Mouse (Mus musculus): ENCODE measurements at regions not wholly inside any gene's neighbourhood (a gene's known extent, or its start where the extent isn't known, plus 50 kb on each side); places are given as distances from the start of the nearest gene placed in this dataset.
A peak's percentile ranks its signal among the peaks of the same experiment; 100 is the strongest.

DNA sequence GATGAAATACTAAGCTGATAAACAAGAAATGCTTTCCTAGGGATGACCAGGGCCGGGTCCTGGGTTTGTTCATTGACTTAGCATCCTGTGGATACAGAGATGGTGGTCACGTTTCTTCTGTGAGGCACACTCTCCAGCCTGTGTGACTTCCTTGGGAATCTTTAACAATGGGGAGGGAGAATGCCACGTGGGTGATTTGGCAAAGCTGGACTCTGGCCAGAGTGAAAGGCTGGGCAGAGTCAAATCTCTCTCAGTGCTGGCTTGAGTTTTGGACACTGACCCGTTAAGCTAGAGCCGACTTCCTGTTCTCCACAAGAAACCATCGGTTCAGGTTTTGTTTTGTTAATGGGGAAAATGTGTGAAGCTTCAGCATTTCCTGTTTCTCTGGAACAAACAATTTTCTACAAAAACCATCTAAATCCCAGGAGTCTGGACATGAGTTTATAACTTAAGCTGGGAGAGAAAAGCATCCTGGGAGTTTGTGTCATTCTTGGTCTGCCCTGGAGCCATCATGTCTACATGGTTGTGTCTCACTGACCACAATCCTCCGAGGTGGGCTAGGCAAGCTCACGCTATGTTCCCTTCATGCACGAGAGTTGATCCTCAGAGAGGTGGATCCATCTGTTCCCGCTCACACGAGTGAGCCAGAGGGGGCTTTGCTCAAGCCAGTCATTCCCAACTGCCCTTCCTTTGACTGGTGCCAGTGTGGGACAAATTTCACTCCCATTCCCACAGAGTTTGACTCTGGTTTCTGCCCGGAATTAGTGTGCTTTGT, 190.0 kb downstream of the Pten start:
- H3K9me3 ChIP-seq: no peaks in the 10 kb centered on the region
- no peaks in the 10 kb centered on the region for H3K4me1 ChIP-seq
- no peak overlapping the region for H3K4me2 ChIP-seq
- H3K9ac ChIP-seq: no peak overlapping the region
- H3K27ac ChIP-seq: no peak overlapping the region
- H3K27me3 ChIP-seq: no peaks in the 10 kb centered on the region
- H3K4me3 ChIP-seq (replicated peaks): no peak overlapping the region
- whole genome bisulfite sequencing: 82% methylated on average over 12 of the region's 12 CpGs
- ATAC-seq (ENCODE audit: low FRiP score): no peak
- H3K36me3 ChIP-seq (replicated peaks): no peaks in the 10 kb centered on the region

DNA sequence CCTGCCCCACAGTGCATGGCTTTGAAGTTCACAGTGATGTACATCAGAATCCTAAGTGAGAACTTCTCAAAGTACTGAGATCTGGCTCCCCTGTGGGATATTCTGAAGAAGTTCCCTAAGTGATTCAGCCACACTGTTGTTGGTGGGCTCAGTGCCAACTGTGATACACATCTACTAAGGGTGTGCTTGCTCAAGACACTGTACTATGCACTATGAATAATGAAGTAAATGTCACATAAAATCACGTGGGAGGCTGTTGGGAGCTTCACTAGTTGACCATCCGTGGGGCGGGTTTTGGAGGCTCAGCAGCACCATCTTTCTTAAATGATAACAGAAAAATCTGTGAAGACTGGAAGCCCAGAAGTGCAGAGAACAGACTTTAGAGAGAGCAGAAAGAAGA, 193.0 kb downstream of the Pten start:
- H3K4me3 ChIP-seq (replicated peaks): no peak overlapping the region
- no peak for ATAC-seq (ENCODE audit: low FRiP score)
- H3K27me3 ChIP-seq: no peaks in the 10 kb centered on the region
- peaks cover 5% of the 10 kb centered on the region; the same call in 1 of the 2 replicates for H3K4me1 ChIP-seq
- H3K9ac ChIP-seq: no peak overlapping the region
- no peak overlapping the region for H3K27ac ChIP-seq
- 86% methylated on average over 3 of the region's 3 CpGs for WGBS
- H3K4me2 ChIP-seq: no peak overlapping the region
- H3K36me3 ChIP-seq (replicated peaks): no peaks in the 10 kb centered on the region
- no peaks in the 10 kb centered on the region for H3K9me3 ChIP-seq

DNA sequence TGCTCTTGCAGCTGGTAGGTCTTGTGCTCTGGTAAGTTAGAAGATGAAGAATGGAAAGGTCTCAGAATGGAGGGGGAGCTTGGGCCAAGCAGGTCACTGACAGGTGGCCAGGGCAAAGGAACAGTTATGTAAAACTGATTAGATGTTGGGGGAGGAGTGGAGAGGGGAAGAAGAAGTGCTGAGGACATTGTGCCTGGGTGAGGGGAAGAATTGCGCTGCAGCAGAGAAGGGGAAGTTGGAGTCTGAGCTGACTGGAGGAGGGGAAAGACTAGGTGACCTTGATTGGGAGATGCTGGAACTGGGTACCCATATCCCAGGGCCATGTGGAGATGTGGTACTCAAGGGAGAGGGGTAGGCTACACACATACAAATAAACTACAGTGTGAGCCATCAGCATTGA, 193.5 kb downstream of the Pten start:
- H3K4me2 ChIP-seq: no peak overlapping the region

DNA sequence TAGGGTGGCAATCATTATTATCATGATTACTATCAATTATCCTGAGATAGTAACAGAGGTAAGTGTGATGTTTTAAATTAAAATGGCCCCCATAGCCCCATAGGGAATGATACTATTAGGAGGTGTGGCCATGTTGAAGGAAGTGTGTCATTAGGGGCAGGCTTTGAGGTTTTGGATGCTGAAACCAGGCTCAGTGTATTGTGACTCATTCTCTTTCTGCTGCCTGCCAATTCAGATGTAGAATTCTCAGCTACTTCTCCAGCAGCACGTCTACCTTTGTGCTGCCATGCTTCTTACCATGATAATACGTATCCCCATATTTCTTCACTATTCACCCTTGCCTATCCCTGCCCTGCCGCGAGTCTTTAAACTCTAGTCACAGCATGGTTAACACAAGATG, 195.1 kb downstream of the Pten start:
- WGBS: 84% methylated on average over 4 of the region's 4 CpGs
- Histone ChIP-seq H3K36me3 (replicated peaks) (no peaks in the 10 kb centered on the region), H3K9ac (no peak overlapping the region), H3K4me2 (no peak overlapping the region), H3K27ac (no peak overlapping the region), H3K4me3 (replicated peaks) (no peak overlapping the region), H3K9me3 (no peaks in the 10 kb centered on the region), H3K4me1 (peaks cover 23% of the 10 kb centered on the region), H3K27me3 (no peaks in the 10 kb centered on the region)
- ATAC-seq (ENCODE audit: low FRiP score): no peak

More for the DNA sequence above, 193.5 kb downstream of the Pten start:
- Histone ChIP-seq H3K9me3 (no peaks in the 10 kb centered on the region), H3K4me1 (peaks cover 7% of the 10 kb centered on the region), H3K27me3 (no peaks in the 10 kb centered on the region), H3K9ac (no peak overlapping the region), H3K36me3 (replicated peaks) (no peaks in the 10 kb centered on the region), H3K4me3 (replicated peaks) (no peak overlapping the region), H3K27ac (no peak overlapping the region)
- WGBS: 59% methylated on average over 1 of the region's 1 CpGs
- no peak for ATAC-seq (ENCODE audit: low FRiP score)

DNA sequence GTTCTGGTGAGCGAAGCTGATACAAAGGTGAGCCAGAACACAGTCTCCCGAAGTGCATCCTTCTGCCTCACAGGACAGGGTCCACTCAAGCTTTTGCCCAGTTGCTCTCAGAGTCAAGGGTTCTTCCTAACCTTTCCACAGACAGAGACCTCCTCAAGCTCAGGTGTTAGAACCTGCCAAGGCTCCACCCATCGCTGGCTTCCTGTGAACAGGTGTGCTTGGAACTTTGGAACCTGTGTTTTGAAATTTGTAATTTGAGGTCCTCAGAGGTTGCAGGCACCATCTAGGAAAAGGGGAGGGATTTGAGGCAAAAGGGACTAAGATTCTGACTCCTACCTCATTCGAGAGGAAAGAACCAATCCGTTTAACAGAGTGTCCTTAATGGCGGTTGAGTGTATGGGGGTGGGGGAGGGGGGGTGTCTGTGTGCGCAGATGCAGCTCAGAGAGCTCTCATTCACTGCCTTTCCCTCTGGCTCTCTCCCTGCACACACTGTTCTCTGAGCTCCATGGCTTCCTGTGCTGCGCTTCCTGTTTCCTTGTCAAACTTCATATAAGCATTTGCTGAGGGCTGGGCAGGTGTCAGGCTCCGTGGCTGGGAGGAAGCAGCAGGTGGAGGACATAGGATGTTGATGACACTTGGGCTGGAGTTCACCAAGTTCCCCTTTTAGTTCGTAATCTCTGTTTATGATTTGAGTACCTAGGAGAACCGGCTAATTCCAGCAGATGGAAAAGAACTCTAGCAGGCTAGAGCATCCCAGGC, 195.8 kb downstream of the Pten start:
- no peaks in the 10 kb centered on the region for H3K9me3 ChIP-seq
- H3K36me3 ChIP-seq (replicated peaks): no peaks in the 10 kb centered on the region
- H3K9ac ChIP-seq: no peak overlapping the region
- no peak overlapping the region for H3K4me2 ChIP-seq
- H3K4me3 ChIP-seq (replicated peaks): no peak overlapping the region
- H3K4me1 ChIP-seq: peaks cover 24% of the 10 kb centered on the region
- H3K27me3 ChIP-seq: no peaks in the 10 kb centered on the region
- ATAC-seq (ENCODE audit: low FRiP score): no peak
- 87% methylated on average over 11 of the region's 11 CpGs for WGBS
- no peak overlapping the region for H3K27ac ChIP-seq

DNA sequence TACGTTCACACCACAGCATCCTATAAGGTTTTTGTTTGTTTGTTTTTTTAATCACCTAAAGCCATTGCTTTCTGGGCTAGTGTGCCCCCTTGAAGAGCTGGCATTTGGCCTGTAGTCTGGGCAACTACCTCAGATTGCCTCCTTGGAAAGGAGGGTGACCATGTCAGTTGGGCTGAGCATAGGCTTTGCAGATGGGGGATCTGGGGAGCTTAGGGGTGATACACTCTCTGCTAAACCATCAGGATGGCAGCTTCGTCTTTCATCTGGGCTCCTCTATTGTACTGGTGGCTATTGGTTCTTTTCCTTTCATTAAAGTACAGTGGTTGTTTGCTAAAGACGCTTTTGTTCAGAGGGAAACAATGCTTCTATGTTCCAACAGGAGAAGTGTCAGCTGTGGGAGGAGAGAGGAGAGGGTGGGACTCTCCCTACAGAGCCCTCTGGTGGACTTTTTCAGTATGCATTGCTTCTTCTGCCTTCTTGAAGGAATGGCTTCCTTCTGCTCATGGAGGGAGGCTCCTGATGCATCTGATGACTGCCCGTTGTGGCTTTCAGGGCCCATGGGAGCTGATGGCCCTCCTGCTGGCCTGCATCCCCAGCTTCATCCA, 196.8 kb downstream of the Pten start:
- no peak overlapping the region for H3K9ac ChIP-seq
- no peaks in the 10 kb centered on the region for H3K9me3 ChIP-seq
- H3K27ac ChIP-seq: no peak overlapping the region
- H3K4me2 ChIP-seq: no peak overlapping the region
- ATAC-seq (ENCODE audit: low FRiP score): no peak
- no peaks in the 10 kb centered on the region for H3K27me3 ChIP-seq
- WGBS: 41% methylated on average over 4 of the region's 4 CpGs
- no peaks in the 10 kb centered on the region for H3K36me3 ChIP-seq (replicated peaks)
- H3K4me1 ChIP-seq: peaks cover 24% of the 10 kb centered on the region
- no peak overlapping the region for H3K4me3 ChIP-seq (replicated peaks)

DNA sequence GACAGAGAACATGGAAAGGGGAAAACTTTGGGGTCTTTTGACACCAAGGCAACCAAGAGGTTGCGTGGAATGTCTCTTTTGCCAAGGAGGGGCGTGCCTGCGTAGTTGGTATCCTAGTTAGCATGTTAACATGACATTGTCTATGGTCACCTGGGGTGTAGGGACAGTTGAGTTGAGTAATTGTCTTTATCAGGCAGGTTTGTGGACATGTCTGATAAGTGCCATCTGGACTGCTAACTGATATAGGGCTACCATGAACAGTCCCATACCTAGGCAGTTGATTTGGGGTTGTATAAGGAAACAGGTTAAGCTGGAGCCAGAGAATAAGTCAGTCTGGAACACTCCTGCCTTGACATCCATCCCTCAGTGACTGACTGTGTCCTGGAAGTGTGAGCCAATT, 197.6 kb downstream of the Pten start:
- H3K9ac ChIP-seq: no peak overlapping the region
- peaks cover 24% of the 10 kb centered on the region for H3K4me1 ChIP-seq
- no peaks in the 10 kb centered on the region for H3K36me3 ChIP-seq (replicated peaks)
- H3K27ac ChIP-seq: no peak overlapping the region
- 96% methylated on average over 3 of the region's 3 CpGs for WGBS
- no peak for ATAC-seq (ENCODE audit: low FRiP score)
- H3K9me3 ChIP-seq: no peaks in the 10 kb centered on the region
- H3K4me2 ChIP-seq: no peak overlapping the region
- H3K27me3 ChIP-seq: no peaks in the 10 kb centered on the region
- H3K4me3 ChIP-seq (replicated peaks): no peak overlapping the region

DNA sequence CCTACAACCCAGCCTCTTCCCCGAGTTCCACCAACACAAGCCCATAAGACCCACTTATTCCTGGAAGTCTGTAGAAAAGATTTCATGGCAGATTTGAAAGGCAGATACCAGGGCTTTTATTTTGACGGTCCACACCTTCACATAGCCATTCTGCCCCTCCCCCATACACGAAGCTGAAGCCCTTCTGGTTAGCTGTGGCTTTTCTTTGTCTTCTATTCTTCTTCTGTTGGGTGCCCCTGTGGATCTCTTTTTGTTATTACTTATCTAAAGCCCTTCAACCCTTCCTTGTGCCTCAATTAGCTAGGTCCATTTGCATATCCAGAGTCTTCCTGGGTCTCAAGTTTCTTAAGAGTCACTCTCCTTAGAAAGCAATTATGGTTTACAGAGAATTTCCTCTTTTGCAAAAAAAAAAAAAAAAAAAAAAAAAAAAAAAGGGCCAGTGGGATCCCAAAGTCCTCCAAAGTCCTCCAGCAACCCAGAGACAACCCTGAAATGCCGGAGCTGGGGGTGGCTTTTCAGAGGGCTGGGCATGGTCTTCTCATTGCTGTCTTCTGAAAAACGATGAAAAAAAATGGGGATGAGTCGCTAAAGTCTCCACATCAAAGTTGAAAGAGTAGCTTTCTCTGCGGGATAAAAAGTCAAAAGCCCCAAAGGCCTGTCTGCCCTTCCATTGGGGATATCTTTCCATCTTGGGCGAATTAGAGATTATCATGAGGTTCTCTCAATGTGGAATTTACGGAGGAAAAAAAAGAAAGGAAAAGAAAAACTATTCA, 199.0 kb downstream of the Pten start:
- no peaks in the 10 kb centered on the region for H3K36me3 ChIP-seq (replicated peaks)
- WGBS: under 1% methylated on average over 9 of the region's 9 CpGs
- ATAC-seq (ENCODE audit: low FRiP score): no peak
- no peak overlapping the region for H3K9ac ChIP-seq
- H3K4me3 ChIP-seq (replicated peaks): peak overlapping the region; percentile 4
- no peak overlapping the region for H3K27ac ChIP-seq
- H3K9me3 ChIP-seq: no peaks in the 10 kb centered on the region
- H3K4me1 ChIP-seq: peaks cover 24% of the 10 kb centered on the region
- H3K4me2 ChIP-seq: peak overlapping the region; percentile 43
- no peaks in the 10 kb centered on the region for H3K27me3 ChIP-seq

DNA sequence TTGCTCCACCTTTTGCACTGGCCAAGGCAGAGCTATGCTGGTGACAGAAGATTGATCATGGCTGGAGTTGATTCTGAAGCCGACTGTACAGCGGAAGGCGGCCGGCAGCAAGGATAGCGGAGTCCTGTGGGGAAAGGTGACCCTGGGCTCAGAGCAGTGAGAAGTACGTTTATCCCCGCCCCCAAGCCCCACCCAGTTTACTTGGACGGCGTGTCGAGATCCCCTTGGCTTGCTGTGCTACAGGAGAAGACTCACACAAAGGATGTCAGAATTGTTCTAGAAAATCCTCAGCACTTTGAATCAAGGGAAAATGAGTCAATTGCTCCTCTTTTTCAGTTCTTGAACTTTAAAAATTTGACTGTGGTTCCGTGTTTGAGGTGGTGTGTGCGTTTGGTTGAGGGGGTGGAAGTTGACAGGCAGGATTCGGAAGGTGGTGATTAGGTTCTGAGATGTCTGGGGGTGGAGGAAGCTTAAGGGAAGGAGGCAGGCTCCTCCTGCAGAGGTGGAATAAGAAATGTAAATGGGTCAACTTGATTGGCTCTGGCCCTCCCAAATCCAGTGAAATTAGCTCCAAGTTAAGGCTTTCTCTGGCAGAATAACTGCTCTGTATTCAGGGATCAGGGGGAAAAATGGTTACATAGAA, 199.7 kb downstream of the Pten start:
- Histone ChIP-seq H3K9ac (no peak overlapping the region), H3K27ac (no peak overlapping the region), H3K27me3 (no peaks in the 10 kb centered on the region), H3K4me2 (peak overlapping the region; percentile 43), H3K4me3 (replicated peaks) (peak overlapping the region; percentile 4), H3K9me3 (no peaks in the 10 kb centered on the region), H3K4me1 (peaks cover 24% of the 10 kb centered on the region), H3K36me3 (replicated peaks) (no peaks in the 10 kb centered on the region)
- no peak for ATAC-seq (ENCODE audit: low FRiP score)
- 3% methylated on average over 13 of the region's 13 CpGs for WGBS

DNA sequence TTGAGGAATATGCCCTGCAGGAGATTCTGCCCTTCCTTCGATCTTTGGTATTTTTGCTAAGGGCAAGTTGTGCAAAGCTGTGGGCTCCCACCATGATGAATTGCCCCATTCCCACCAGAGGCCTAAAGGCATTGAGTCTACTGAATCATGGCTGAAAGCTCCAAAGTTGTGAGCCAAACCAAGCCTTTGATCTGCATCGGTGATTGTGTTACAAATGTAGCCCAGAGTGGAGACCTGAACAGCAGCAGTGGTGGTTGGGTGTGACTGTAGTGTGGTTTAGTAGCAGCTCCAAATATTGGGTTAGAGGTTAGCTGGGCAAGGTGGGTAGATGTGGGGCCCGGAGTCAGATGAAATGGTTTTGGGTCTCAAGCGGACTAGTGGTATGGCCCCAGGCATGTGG, 201.0 kb downstream of the Pten start:
- 95% methylated on average over 4 of the region's 4 CpGs for WGBS
- no peak for ATAC-seq (ENCODE audit: low FRiP score)

DNA sequence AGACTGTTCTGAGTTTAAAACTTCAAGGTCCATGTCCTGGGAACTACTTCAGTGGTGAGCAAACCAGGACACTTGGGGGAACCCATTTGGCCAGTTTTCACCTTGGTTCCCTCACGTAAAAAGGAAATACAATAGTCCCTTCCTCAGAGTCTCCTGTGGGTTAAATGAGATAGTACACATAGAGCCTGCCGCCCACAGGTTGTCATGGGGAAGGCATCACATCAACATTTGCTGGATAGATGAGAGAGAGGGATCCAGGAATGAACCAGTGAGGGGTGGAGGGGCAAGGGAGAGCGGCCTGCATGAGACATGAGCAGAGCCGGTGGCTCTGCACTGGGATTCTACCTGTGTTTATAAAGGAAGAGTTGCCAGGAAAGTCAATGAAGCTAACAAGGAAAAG, 201.5 kb downstream of the Pten start:
- Histone ChIP-seq H3K9ac (no peak overlapping the region), H3K9me3 (no peaks in the 10 kb centered on the region), H3K4me1 (peaks cover 24% of the 10 kb centered on the region), H3K27ac (no peak overlapping the region), H3K27me3 (no peaks in the 10 kb centered on the region), H3K4me2 (no peak overlapping the region), H3K4me3 (replicated peaks) (no peak overlapping the region), H3K36me3 (replicated peaks) (no peaks in the 10 kb centered on the region)
- no peak for ATAC-seq (ENCODE audit: low FRiP score)
- 94% methylated on average over 4 of the region's 4 CpGs for WGBS

More for the DNA sequence above, 201.0 kb downstream of the Pten start:
- Histone ChIP-seq H3K9me3 (no peaks in the 10 kb centered on the region), H3K4me3 (replicated peaks) (no peak overlapping the region), H3K27ac (no peak overlapping the region), H3K4me2 (no peak overlapping the region), H3K36me3 (replicated peaks) (no peaks in the 10 kb centered on the region), H3K27me3 (no peaks in the 10 kb centered on the region), H3K4me1 (peaks cover 24% of the 10 kb centered on the region), H3K9ac (no peak overlapping the region)

DNA sequence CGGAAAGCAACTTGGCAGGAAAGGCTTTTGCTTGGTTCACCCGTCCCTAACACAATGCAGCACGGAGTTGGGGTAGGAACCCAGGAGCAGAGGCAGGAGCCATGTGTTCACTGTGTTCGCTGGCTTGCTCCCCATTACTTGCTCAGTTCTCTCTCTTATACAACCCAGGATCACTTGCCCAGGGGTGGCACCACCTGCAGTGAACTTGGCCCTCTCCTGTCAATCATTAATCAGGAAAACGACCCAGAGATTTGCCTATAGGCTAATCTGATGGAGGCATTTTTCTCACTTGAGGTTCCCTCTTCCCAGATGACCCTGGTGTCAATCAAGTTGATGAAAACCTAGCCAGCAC, 202.5 kb downstream of the Pten start:
- H3K27ac ChIP-seq: no peak overlapping the region

More for the DNA sequence above, 202.5 kb downstream of the Pten start:
- no peak; the same call in 1 of the 2 replicates for ATAC-seq (ENCODE audit: low FRiP score)
- no peak overlapping the region for H3K4me2 ChIP-seq
- WGBS: 71% methylated on average over 5 of the region's 5 CpGs
- no peak overlapping the region for H3K9ac ChIP-seq
- H3K4me3 ChIP-seq (replicated peaks): no peak overlapping the region
- H3K9me3 ChIP-seq: no peaks in the 10 kb centered on the region
- no peaks in the 10 kb centered on the region for H3K27me3 ChIP-seq
- H3K36me3 ChIP-seq (replicated peaks): no peaks in the 10 kb centered on the region
- peaks cover 18% of the 10 kb centered on the region for H3K4me1 ChIP-seq
